Mouse (Mus musculus) olfactory bulb, adult 2 months (tissue): ENCODE measurements around the gene Gm4969. TPM values are rescaled to one million over a fixed set of nuclear protein-coding genes. Genes with fewer than 3 reads are reported as not detected.

Source experiments
- H3K27ac ChIP-seq: fragments of 200-500 bp; 2 replicates; pipeline ENCODE4 v1.5.1; 2012; ENCODE audit warnings: low read depth, low read length; ENCODE audit not compliant: insufficient read depth
- H3K4me1 ChIP-seq: fragments of 200-500 bp; 2 replicates; pipeline ENCODE4 v1.6.1; 2012; ENCODE audit warnings: low read length; ENCODE audit not compliant: control insufficient read depth, insufficient read depth
- H3K4me3 ChIP-seq: fragments of 200-500 bp; 2 replicates; pipeline ENCODE4 v1.5.1; 2012; ENCODE audit warnings: mild to moderate bottlenecking, low read depth, low read length, moderate library complexity; ENCODE audit not compliant: insufficient read depth
- CTCF ChIP-seq: fragments of 200-500 bp; IDR thresholded peaks from 2 replicates; pipeline ENCODE4 v1.5.1; 2012; ENCODE audit warnings: low read depth, mild to moderate bottlenecking, low read length, moderate library complexity; ENCODE audit not compliant: insufficient read depth
- POLR2A ChIP-seq: fragments of 200-500 bp; IDR thresholded peaks from 2 replicates; pipeline ENCODE4 v1.6.1; 2012; ENCODE audit warnings: mild to moderate bottlenecking, low read depth, low read length, moderate library complexity; ENCODE audit not compliant: insufficient read depth
- WGBS: fragments of 180-500 bp; shearing (Covaris S2); methylation state at CpG from one replicate; pipeline ENCODE4 v1.1.7; 2018; 5-methylcytosine and 5-hydroxymethylcytosine counted together
- polyA plus RNA-seq: library from polyadenylated mRNA; stranded (reverse); fragments of >200 nt; gene quantifications from 2 replicates; pipeline ENCODE4 v1.2.4, GENCODE M21; 2012; ENCODE audit warnings: low replicate concordance; ENCODE audit not compliant: missing spikeins, insufficient read depth, insufficient read length

Gm4969 gene
- polyA plus RNA-seq, 1 experiment: not detected

DNA sequence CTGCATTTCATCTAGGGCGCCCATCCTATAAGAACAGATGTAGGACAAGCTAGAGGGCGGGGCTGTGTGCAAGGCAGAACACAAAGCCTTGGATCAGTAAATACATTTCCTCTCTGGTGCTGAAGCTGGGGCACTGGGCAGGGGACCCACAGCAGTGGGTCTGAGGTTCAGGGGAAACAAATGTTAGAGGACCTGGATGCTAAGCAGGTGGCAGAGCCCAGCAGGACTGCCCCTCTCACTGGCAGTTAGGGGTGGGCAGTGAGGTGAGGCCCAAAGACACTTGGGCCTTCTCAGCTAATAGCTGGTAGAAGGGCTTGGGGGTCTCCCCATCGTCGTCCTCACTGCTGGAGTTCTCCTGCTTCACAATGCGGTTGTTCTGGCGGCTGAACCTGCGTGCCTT lies 19.4 kb downstream of the Gm4969 start:
- TF ChIP-seq POLR2A: no peak
- no peak for TF ChIP-seq CTCF
- WGBS: 83% methylated on average over 7 of the region's 7 CpGs
- H3K4me3 ChIP-seq: no peak overlapping the region
- H3K27ac ChIP-seq: no peak overlapping the region
- peaks cover 23% of the 10 kb centered on the region for H3K4me1 ChIP-seq

DNA sequence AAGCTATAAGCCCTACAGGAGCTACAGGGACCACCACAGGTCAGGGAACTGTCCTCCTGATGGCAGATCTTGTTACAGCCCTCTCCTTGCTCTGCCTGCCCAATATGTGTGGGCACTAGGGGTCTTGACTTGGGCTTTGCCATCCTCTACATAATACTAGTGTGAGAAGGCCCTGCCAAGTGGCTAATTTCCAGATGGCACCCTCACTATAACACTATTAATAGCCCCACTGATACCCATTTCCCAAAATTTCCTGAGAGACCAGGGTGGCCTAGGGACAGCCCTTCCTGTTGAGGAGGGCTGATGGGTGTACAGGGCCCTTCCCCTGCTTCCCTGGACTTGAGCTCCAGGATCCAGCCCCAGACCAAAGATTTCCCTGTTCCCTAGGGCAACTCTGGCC lies 20.3 kb downstream of the Gm4969 start:
- H3K4me3 ChIP-seq: no peak overlapping the region
- H3K4me1 ChIP-seq: peaks cover 29% of the 10 kb centered on the region
- TF ChIP-seq CTCF: no peak
- TF ChIP-seq POLR2A: no peak
- no peak overlapping the region for H3K27ac ChIP-seq

DNA sequence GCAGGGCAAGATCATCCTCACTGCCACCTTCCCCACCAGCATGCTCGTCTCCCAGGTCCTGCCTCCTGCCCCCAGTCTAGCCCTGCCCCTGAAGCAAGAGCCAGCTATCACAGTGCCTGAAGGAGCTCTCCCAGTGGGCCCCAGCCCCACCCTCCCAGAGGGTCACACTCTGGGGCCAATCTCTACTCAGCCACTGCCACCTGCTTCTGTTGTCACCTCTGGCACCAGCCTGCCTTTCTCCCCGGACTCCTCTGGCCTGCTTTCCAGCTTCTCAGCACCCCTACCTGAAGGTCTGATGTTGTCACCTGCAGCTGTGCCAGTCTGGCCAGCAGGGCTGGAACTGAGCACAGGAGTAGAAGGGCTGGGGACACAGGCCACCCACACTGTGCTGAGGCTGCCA lies 21.0 kb downstream of the Gm4969 start:
- Histone ChIP-seq H3K4me1 (peaks cover 36% of the 10 kb centered on the region), H3K27ac (no peak overlapping the region), H3K4me3 (no peak overlapping the region)
- no peak for TF ChIP-seq CTCF
- no peak for TF ChIP-seq POLR2A
- 77% methylated on average over 2 of the region's 2 CpGs for WGBS

DNA sequence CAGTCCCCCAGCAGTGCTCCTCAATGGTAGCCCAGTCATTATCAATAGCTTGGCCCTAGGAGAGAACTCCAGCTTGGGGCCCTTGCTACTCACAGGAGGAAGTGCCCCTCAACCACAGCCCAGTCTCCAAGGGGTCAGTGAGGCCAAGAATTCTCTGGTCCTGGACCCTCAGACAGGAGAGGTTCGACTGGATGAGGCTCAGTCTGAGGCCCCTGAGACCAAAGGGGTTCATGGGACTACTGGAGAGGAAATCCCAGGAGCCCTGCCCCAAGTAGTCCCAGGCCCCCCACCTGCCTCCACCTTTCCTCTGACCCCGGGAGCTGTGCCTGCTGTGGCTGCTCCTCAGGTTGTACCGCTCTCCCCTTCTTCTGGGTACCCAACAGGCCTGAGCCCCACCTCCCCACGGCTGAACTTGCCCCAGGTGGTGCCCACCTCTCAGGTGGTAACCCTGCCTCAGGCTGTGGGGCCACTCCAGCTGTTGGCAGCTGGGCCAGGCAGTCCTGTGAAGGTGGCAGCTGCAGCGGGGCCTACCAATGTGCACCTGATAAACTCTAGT lies 21.7 kb downstream of the Gm4969 start:
- 73% methylated on average over 5 of the region's 5 CpGs for WGBS
- peaks cover 36% of the 10 kb centered on the region for H3K4me1 ChIP-seq
- no peak for TF ChIP-seq POLR2A
- no peak for TF ChIP-seq CTCF
- H3K4me3 ChIP-seq: no peak overlapping the region
- no peak overlapping the region for H3K27ac ChIP-seq

DNA sequence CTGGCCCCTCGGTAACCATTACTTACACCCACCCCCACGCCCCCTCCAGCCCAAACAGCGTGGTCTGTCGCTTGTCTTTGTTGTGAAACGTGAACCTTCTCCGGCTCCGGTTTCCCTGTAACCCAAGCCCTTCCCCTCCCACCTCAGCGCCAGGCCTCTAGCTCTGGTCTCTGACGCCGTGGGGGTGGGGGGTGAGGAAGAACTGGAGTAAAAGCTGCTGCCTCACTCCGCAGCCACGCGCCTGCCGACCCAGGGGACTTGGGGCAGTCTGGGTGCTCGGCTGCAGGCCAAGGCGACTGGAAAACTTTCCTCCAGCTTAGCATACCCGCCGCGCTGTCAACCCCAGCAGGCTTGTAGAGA lies 22.4 kb downstream of the Gm4969 start:
- Histone ChIP-seq H3K4me3 (no peak overlapping the region), H3K27ac (no peak overlapping the region), H3K4me1 (peaks cover 36% of the 10 kb centered on the region)
- 7% methylated on average over 19 of the region's 19 CpGs for WGBS
- TF ChIP-seq CTCF: no peak
- TF ChIP-seq POLR2A: no peak

DNA sequence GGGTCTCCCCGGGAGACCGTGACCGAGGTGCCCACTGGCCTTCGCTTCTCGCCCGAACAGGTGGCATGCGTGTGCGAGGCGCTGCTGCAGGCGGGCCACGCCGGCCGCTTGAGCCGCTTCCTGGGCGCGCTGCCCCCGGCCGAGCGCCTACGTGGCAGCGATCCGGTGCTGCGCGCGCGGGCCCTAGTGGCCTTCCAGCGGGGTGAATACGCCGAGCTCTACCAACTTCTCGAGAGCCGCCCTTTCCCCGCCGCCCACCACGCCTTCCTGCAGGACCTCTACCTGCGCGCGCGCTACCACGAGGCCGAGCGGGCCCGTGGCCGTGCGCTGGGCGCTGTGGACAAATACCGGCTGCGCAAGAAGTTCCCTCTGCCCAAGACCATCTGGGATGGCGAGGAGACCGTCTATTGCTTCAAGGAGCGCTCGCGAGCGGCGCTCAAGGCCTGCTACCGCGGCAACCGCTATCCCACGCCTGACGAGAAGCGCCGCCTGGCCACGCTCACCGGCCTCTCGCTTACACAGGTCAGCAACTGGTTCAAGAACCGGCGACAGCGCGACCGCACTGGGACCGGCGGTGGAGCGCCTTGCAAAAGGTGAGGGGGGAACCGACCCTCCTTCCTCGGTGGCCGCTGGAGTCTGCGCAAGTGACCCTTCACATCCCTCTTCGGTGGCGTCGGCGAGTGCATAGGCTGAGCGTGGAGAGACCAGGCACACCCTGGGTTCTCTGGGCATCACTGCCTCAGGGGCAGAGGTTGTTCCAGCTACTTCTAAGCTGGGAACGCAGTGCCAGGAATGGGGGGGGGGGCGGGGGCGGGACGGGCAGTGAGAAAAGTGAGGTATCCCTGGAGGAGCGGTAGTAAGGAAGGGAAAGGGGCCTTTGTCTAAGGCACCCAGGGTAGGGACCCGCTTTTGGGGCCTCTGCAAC lies 23.1 kb downstream of the Gm4969 start:
- H3K27ac ChIP-seq: no peak overlapping the region
- TF ChIP-seq POLR2A: no peak
- no peak for TF ChIP-seq CTCF
- peaks cover 36% of the 10 kb centered on the region for H3K4me1 ChIP-seq
- 1% methylated on average over 87 of the region's 87 CpGs for WGBS
- H3K4me3 ChIP-seq: peak overlapping the region; percentile 54

DNA sequence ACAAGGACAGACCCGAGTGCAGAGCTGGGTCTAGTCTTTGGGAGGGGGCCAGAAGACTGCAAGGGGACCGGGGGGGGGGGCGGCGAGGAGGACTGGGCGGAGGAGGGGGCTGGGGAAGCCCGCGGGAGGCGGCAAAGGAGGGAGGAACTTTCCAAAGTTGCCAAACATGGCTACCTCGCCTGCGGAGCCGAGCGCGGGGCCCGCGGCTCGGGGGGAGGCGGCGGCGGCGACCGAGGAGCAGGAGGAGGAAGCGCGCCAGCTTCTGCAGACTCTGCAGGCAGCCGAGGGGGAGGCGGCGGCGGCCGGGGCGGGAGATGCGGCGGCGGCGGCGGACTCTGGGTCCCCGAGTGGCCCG lies 23.7 kb downstream of the Gm4969 start, which contains the start of gene Six5:
Gene Six5 (plus strand): TSS at position 124 of the 355 bp plus-strand sequence.
- peak within 1 kb of the TSS; percentile 54 for H3K4me3 ChIP-seq
- no peak for TF ChIP-seq CTCF
- TF ChIP-seq POLR2A: no peak
- H3K4me1 ChIP-seq: peaks cover 36% of the 10 kb centered on the region
- under 1% methylated on average over 15 of the region's 36 CpGs for whole genome bisulfite sequencing
- peak within 1 kb of the TSS; percentile 27; the same call in 1 of the 2 replicates for H3K27ac ChIP-seq

DNA sequence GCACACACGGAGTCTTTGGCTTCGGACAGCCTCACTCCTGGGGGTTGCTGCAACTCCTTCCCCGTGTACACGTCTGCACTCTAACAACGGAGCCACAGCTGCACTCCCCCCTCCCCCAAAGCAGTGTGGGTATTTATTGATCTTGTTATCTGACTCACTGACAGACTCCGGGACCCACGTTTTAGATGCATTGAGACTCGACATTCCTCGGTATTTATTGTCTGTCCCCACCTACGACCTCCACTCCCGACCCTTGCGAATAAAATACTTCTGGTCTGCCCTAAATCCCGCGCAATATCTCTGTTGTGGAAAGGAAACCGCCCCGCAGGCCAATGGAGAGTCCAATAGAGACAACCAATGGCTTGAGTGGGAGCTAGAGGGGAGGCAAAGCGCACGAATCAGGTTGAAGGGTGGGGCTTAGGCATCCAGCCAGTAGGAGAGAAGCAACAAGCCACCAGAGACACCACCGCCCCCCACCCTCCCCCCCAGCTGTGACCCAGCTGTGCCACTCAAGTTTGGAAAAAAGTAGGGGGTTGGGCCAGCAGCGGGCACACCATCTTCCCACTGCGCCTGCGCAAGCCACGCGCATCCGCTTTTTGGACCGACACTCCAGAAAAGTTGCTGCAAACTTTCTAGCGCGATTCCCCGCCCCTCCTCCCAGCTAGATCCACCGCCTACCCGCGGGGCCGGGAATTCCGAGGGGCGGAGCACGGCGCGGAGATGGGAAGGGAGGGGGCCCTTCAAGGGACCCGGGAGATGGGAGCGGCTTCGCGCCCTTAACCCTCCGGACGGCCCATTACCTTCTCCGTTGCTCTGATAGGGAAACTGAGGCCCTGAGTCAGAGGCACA lies 24.4 kb downstream of the Gm4969 start:
- peaks cover 36% of the 10 kb centered on the region for H3K4me1 ChIP-seq
- under 1% methylated on average over 45 of the region's 45 CpGs for WGBS
- H3K4me3 ChIP-seq: peak overlapping the region; percentile 54
- TF ChIP-seq CTCF (no peak), POLR2A (no peak)
- H3K27ac ChIP-seq: peak overlapping the region; percentile 27; the same call in 1 of the 2 replicates
